Mouse (Mus musculus) embryonic facial prominence, embryonic 11.5 days (tissue): ENCODE measurements around the gene Tex37. TPM values are rescaled to one million over a fixed set of nuclear protein-coding genes. Genes with fewer than 3 reads are reported as not detected.
A peak's percentile ranks its signal among the peaks of the same experiment; 100 is the strongest.

Experiments used
- ATAC-seq: fragments of 200-750 bp; cut with Nextera tagmentation; replicated peaks from 2 replicates; pipeline ENCODE4 v1.8.0; 2017; ENCODE audit warnings: low read depth; ENCODE audit not compliant: insufficient number of reproducible peaks, low FRiP score, low TSS enrichment
- DNase-seq: peaks from one replicate; pipeline ENCODE4 v3.0.0-alpha.2; 2015; ENCODE audit warnings: low spot score
- H3K27ac ChIP-seq: fragments of 300-500 bp; sonication (generic); replicated peaks from 2 replicates; pipeline ENCODE4 v1.5.1; 2014; ENCODE audit warnings: mild to moderate bottlenecking, low read depth, low read length, control low read depth
- H3K27me3 ChIP-seq: fragments of 300-500 bp; sonication (generic); 2 replicates; pipeline ENCODE4 v1.6.1; 2014; ENCODE audit warnings: mild to moderate bottlenecking, low read length, moderate library complexity, mixed read lengths; ENCODE audit not compliant: control insufficient read depth, insufficient read depth
- H3K36me3 ChIP-seq: fragments of 300-500 bp; sonication (generic); replicated peaks from 2 replicates; pipeline ENCODE4 v1.6.1; 2014; ENCODE audit warnings: low read depth, mild to moderate bottlenecking, low read length, moderate library complexity, mixed read lengths; ENCODE audit not compliant: control insufficient read depth, insufficient read depth
- H3K4me1 ChIP-seq: fragments of 300-500 bp; sonication (generic); 2 replicates; pipeline ENCODE4 v1.6.1; 2014; ENCODE audit warnings: low read length, mixed read lengths; ENCODE audit not compliant: control insufficient read depth, insufficient read depth
- H3K4me2 ChIP-seq: fragments of 300-500 bp; sonication (generic); 2 replicates; pipeline ENCODE4 v1.6.1; 2014; ENCODE audit warnings: low read depth, mild to moderate bottlenecking, control low read depth, low read length, moderate library complexity
- H3K4me3 ChIP-seq: fragments of 300-500 bp; sonication (generic); 2 replicates; pipeline ENCODE4 v1.5.1; 2014; ENCODE audit warnings: low read depth, low read length, control low read depth
- H3K9ac ChIP-seq: fragments of 300-500 bp; sonication (generic); replicated peaks from 2 replicates; pipeline ENCODE4 v1.6.1; 2014; ENCODE audit warnings: mild to moderate bottlenecking, control low read depth, low read length
- H3K9me3 ChIP-seq: fragments of 300-500 bp; sonication (generic); replicated peaks from 2 replicates; pipeline ENCODE4 v1.6.1; 2016; ENCODE audit warnings: mild to moderate bottlenecking, low read length, inconsistent platforms, mixed read lengths; ENCODE audit not compliant: control insufficient read depth
- WGBS: fragments of 180-500 bp; shearing (Covaris S2); extraction: QIAGEN DNeasy Blood & Tissue Kit; methylation state at CpG from one replicate; pipeline ENCODE4 v1.1.7; 2014; 5-methylcytosine and 5-hydroxymethylcytosine counted together
- polyA plus RNA-seq: library from polyadenylated mRNA; unstranded; fragments of >200 nt; fragmentation: Nextera tagmentation; extraction: Ambion mirVana; gene quantifications from 2 replicates; pipeline ENCODE4 v1.2.1, GENCODE M21; 2014

Tex37 gene
- not detected in 2 replicates for polyA plus RNA-seq

GRCm38 (mm10) chr6:70918827-70919226 lies at the start of gene Tex37:
Gene Tex37, minus strand, starts transcription at chr6:70918927.
- ATAC-seq (no peak), DNase-seq (no peak)
- 88% methylated on average over 3 of the region's 3 CpGs for WGBS
- no peaks in the 10 kb centered on the region for H3K36me3 ChIP-seq
- H3K9ac ChIP-seq, result no peak within 1 kb of the TSS
- H3K4me1 ChIP-seq, result no peaks in the 10 kb centered on the region
- no peak within 1 kb of the TSS for H3K4me3 ChIP-seq
- no peak within 1 kb of the TSS for H3K27ac ChIP-seq
- H3K27me3 ChIP-seq, result no peaks in the 10 kb centered on the region
- H3K4me2 ChIP-seq, result no peak within 1 kb of the TSS
- H3K9me3 ChIP-seq, result no peaks in the 10 kb centered on the region

- Histone ChIP-seq H3K27me3 (0 out of 2 replicates have a peak, but pooled peaks cover 2% of the 10 kb centered on the region), H3K4me3 (no peak overlapping the region), H3K4me2 (no peak overlapping the region), H3K9ac (no peak overlapping the region), H3K4me1 (no peaks in the 10 kb centered on the region), H3K36me3 (no peaks in the 10 kb centered on the region), H3K27ac (no peak overlapping the region), H3K9me3 (no peaks in the 10 kb centered on the region)
- DNase-seq (no peak), ATAC-seq (no peak)
- WGBS, result 73% methylated on average over 4 of the region's 4 CpGs
These were observed 49.6 kb upstream of the Tex37 start for GRCm38 (mm10) chr6:70968291-70968690.

DNA sequence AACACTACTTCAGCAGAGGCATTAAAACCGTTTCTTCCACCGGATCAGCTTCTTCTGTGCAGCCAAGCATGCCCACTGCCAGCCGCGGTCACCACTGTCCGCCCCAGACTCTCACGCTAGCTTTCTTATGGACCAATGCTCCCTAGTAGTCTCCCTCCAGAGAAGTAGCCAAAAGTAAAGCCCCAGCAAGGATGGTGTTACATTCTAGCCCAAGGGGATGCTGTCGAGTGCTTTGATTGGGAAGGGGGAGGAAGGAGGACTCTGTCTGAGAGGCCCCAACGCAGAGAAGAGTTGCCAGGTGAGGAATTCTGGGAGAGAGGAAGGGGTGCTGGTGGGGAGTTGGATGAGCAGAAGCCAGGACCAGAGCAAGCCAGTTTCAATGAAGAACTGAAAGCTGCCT lies 48.7 kb upstream of the Tex37 start:
- Histone ChIP-seq H3K27me3 (0 out of 2 replicates have a peak, but pooled peaks cover 2% of the 10 kb centered on the region), H3K4me1 (no peaks in the 10 kb centered on the region), H3K4me2 (peak overlapping the region; percentile 45), H3K9ac (peak overlapping the region; percentile 2; the same call in 1 of the 2 replicates), H3K27ac (no peak overlapping the region), H3K9me3 (no peaks in the 10 kb centered on the region), H3K36me3 (no peaks in the 10 kb centered on the region), H3K4me3 (no peak overlapping the region)
- WGBS, result 0% methylated on average over 7 of the region's 8 CpGs
- DNase-seq (peak; percentile 45), ATAC-seq (peak; percentile 58; the same call in 1 of the 2 replicates)

DNA sequence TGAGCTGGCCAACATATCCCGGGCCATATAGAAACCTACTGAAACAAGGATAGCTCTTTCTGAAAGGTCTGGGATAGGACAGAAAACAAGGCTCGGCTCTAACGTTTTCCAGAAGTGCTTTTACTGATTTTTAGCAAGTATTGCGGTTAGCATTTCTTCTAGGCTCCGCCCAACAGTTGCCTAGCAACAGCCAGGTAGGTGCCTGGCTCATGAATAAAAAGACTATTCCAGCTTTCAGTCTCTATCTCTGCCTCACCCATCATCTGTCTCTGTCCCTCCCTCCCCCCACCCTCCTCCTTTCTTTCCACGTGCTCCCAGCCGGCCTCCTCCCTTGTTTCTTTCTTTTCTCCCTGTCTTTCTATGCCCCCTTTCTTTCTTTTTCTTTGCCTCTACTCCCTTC lies 47.0 kb upstream of the Tex37 start:
- WGBS, result 21% methylated on average over 7 of the region's 7 CpGs
- no peak overlapping the region for H3K4me2 ChIP-seq
- no peak overlapping the region for H3K27ac ChIP-seq
- H3K27me3 ChIP-seq, result 0 out of 2 replicates have a peak, but pooled peaks cover 2% of the 10 kb centered on the region
- no peaks in the 10 kb centered on the region for H3K36me3 ChIP-seq
- DNase-seq, result no peak
- no peaks in the 10 kb centered on the region for H3K4me1 ChIP-seq
- H3K9me3 ChIP-seq, result no peaks in the 10 kb centered on the region
- H3K9ac ChIP-seq, result no peak overlapping the region
- ATAC-seq, result no peak
- no peak overlapping the region for H3K4me3 ChIP-seq

DNA sequence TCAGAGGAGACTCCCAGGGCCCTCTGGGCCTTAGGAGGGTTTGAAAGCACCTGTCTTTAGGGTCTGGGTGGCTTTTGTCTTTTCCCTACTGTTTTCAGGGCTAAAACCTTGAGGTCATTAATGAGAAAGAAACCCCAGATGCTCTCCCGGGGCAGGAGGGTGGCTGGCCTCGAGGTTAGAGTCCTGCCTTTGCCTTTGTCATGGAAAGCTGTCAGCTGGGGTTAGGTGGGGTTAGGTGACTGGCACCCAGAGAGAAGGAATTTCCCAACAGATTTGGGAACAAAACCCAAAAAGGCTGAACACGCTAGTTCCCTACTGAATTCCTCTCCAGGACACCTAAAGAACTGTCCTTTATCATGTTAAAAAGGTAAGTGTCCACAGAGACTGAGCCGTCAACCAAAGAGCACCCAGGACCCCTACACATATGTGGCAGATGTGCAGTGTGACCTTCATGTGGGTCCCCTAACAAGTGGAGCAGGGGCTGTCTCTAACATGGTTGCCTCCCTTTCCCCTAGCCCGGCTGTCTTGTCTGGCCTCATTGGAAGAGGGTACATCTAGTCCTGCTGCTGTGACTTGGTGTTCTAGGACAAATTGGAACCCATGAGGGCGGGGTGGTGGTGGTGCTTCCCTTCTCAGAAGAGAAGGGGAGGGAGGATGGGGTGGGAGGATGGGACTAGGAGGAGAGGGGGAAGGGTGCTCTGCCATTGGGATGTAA lies 45.5 kb upstream of the Tex37 start:
- H3K36me3 ChIP-seq, result no peaks in the 10 kb centered on the region

DNA sequence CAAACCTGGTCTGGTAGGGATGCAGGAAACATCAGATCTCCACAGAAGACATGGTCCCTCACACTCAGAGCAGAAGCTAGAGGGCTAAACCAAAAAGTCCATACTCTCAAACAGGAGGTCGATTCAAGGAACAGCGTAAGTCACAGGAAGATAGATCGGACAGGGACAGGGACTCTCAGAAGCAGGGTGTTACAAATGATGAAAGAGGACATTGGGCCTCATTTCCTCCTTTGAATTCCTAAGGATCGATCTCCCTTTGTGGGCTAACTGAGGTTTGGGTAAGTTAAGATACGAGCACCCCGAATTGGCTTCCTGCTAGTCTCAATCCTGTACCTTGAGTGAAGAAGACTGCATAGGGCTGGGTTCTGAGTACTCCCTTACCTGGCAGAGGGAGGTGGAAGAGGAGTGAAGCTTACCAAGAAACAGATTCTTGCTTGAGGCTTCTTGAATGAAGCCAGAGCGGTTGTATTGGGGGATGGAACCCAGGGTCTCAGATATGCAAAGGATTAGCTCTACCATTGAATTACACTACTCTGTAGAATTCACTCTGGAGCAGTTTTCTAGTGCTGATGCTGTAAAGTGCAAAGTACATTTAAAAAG lies 38.7 kb upstream of the Tex37 start:
- H3K4me2 ChIP-seq, result peak overlapping the region; percentile 91; the same call in 1 of the 2 replicates
- H3K9me3 ChIP-seq, result no peaks in the 10 kb centered on the region
- peaks cover 6% of the 10 kb centered on the region; the same call in 1 of the 2 replicates for H3K4me1 ChIP-seq
- H3K36me3 ChIP-seq, result no peaks in the 10 kb centered on the region
- peaks cover 39% of the 10 kb centered on the region for H3K27me3 ChIP-seq
- DNase-seq (no peak), ATAC-seq (no peak)
- peak overlapping the region; percentile 53 for H3K4me3 ChIP-seq
- H3K27ac ChIP-seq, result no peak overlapping the region
- WGBS, result 6% methylated on average over 7 of the region's 7 CpGs
- no peak overlapping the region for H3K9ac ChIP-seq

More for the DNA sequence above, 45.5 kb upstream of the Tex37 start:
- H3K27ac ChIP-seq, result no peak overlapping the region
- no peak overlapping the region for H3K4me2 ChIP-seq
- 0 out of 2 replicates have a peak, but pooled peaks cover 2% of the 10 kb centered on the region for H3K27me3 ChIP-seq
- no peak overlapping the region for H3K9ac ChIP-seq
- DNase-seq (no peak), ATAC-seq (no peak)
- no peaks in the 10 kb centered on the region for H3K4me1 ChIP-seq
- 16% methylated on average over 6 of the region's 6 CpGs for WGBS
- no peaks in the 10 kb centered on the region for H3K9me3 ChIP-seq
- H3K4me3 ChIP-seq, result no peak overlapping the region

GRCm38 (mm10) chr6:70956936-70957335 lies 38.2 kb upstream of the Tex37 start:
- DNase-seq (peak; percentile 24), ATAC-seq (peak; percentile 31; the same call in 1 of the 2 replicates)
- Histone ChIP-seq H3K36me3 (no peaks in the 10 kb centered on the region), H3K9ac (no peak overlapping the region; the same call in 1 of the 2 replicates), H3K27me3 (peaks cover 39% of the 10 kb centered on the region), H3K4me2 (peak overlapping the region; percentile 91), H3K4me1 (peaks cover 6% of the 10 kb centered on the region; the same call in 1 of the 2 replicates), H3K9me3 (no peaks in the 10 kb centered on the region), H3K4me3 (peak overlapping the region; percentile 53), H3K27ac (no peak overlapping the region)
- WGBS, result 1% methylated on average over 33 of the region's 34 CpGs
